Mouse (Mus musculus): ENCODE data around the gene Suclg1.

- TF ChIP-seq CTCF (IDR thresholded peaks at IDR 0.05; ENCODE audit: control insufficient read depth, insufficient read depth, insufficient read length): no peak
- TF ChIP-seq MAX (IDR thresholded peaks at IDR 0.05): no peak
- no peak for TF ChIP-seq MYOG (IDR thresholded peaks at IDR 0.05; ENCODE audit: control insufficient read depth, extremely low read depth, insufficient read length)
- TF ChIP-seq MYOD1 (IDR thresholded peaks at IDR 0.05; ENCODE audit: control insufficient read depth, insufficient read length, low read depth): no peak
- no peak for TF ChIP-seq USF1 (IDR thresholded peaks at IDR 0.05; ENCODE audit: low read depth)
- TF ChIP-seq FOSL1 (IDR thresholded peaks at IDR 0.05; ENCODE audit: insufficient read depth, low read length, poor library complexity, severe bottlenecking): no peak
- TF ChIP-seq CEBPB (IDR thresholded peaks at IDR 0.05; ENCODE audit: low read depth): no peak
These were observed 6.4 kb downstream of the Suclg1 start for GRCm38 (mm10) chr6:73254307-73255228.
